Mouse (Mus musculus) intestine, embryonic 16.5 days (tissue): Measurements from ENCODE around the gene Rtl10. TPM values are rescaled to one million over a fixed set of nuclear protein-coding genes. Genes with fewer than 3 reads are reported as not detected.
A peak's percentile ranks its signal among the peaks of the same experiment; 100 is the strongest.
"Not testable (repeated sequence)": the region's sequence is repeated elsewhere in the genome, so short reads cannot be mapped to it uniquely, and the experiment has no call there.

Source experiments
- ATAC-seq: fragments of 200-750 bp; cut with Nextera tagmentation; 2 replicates; pipeline ENCODE4 v1.8.0; 2017; ENCODE audit warnings: moderate TSS enrichment, moderate library complexity
- H3K27ac ChIP-seq: fragments of 300-500 bp; sonication (generic); 2 replicates; pipeline ENCODE4 v1.5.1; 2014; ENCODE audit warnings: mild to moderate bottlenecking, low read length
- H3K27me3 ChIP-seq: fragments of 300-500 bp; sonication (generic); replicated peaks from 2 replicates; pipeline ENCODE4 v1.6.1; 2014; ENCODE audit warnings: low read length, control low read depth, mixed read lengths; ENCODE audit not compliant: control insufficient read depth, insufficient read depth
- H3K36me3 ChIP-seq: fragments of 300-500 bp; sonication (generic); 2 replicates; pipeline ENCODE4 v1.6.1; 2014; ENCODE audit warnings: low read length, control low read depth; ENCODE audit not compliant: control insufficient read depth, insufficient read depth
- H3K4me1 ChIP-seq: fragments of 300-500 bp; sonication (generic); 2 replicates; pipeline ENCODE4 v1.6.1; 2014; ENCODE audit warnings: low read length, control low read depth, mixed read lengths; ENCODE audit not compliant: control insufficient read depth, insufficient read depth
- H3K4me2 ChIP-seq: fragments of 300-500 bp; sonication (generic); 2 replicates; pipeline ENCODE4 v1.6.1; 2014; ENCODE audit warnings: low read depth, low read length, control low read depth
- H3K4me3 ChIP-seq: fragments of 300-500 bp; sonication (generic); 2 replicates; pipeline ENCODE4 v1.5.1; 2014; ENCODE audit warnings: mild to moderate bottlenecking, low read length
- H3K9ac ChIP-seq: fragments of 300-500 bp; sonication (generic); 2 replicates; pipeline ENCODE4 v1.6.1; 2014; ENCODE audit warnings: low read depth, low read length
- H3K9me3 ChIP-seq: fragments of 300-500 bp; sonication (generic); 2 replicates; pipeline ENCODE4 v1.6.1; 2016; ENCODE audit warnings: low read length, control low read depth; ENCODE audit not compliant: control insufficient read depth
- WGBS: fragments of 180-500 bp; shearing (Covaris S2); extraction: QIAGEN DNeasy Blood & Tissue Kit; methylation state at CpG from one replicate; pipeline ENCODE4 v1.1.7; 2014; 5-methylcytosine and 5-hydroxymethylcytosine counted together
- polyA plus RNA-seq: library from polyadenylated mRNA; unstranded; fragments of >200 nt; fragmentation: Nextera tagmentation; extraction: Ambion mirVana; gene quantifications from 2 replicates; pipeline ENCODE4 v1.2.1, GENCODE M21; 2015

Rtl10 gene
- polyA plus RNA-seq, 1 experiment from 2014 or later: 2.4 TPM

- no peak overlapping the region for H3K9ac ChIP-seq
- H3K4me2 ChIP-seq: no peak overlapping the region
- no peaks in the 10 kb centered on the region for H3K36me3 ChIP-seq
- ATAC-seq: no peak
- H3K4me1 ChIP-seq: no peaks in the 10 kb centered on the region
- H3K27ac ChIP-seq: no peak overlapping the region
- H3K9me3 ChIP-seq: no peaks in the 10 kb centered on the region
- no peak overlapping the region for H3K4me3 ChIP-seq
- WGBS: 90% methylated on average over 8 of the region's 8 CpGs
- no peaks in the 10 kb centered on the region for H3K27me3 ChIP-seq
Measured at GRCm38 (mm10) chr16:18523563-18524245, 25.0 kb downstream of the Rtl10 start.

- H3K27ac ChIP-seq: no peak overlapping the region
- peaks cover 4% of the 10 kb centered on the region; the same call in 1 of the 2 replicates for H3K9me3 ChIP-seq
- no peaks in the 10 kb centered on the region for H3K36me3 ChIP-seq
- H3K4me3 ChIP-seq: no peak overlapping the region
- no peak overlapping the region for H3K9ac ChIP-seq
- 92% methylated on average over 5 of the region's 5 CpGs for WGBS
- no peak for ATAC-seq
- no peaks in the 10 kb centered on the region for H3K27me3 ChIP-seq
- no peak overlapping the region for H3K4me2 ChIP-seq
- no peaks in the 10 kb centered on the region for H3K4me1 ChIP-seq
Measured at GRCm38 (mm10) chr16:18528656-18529055, 30.0 kb downstream of the Rtl10 start.

- not testable (repeated sequence) for H3K4me2 ChIP-seq, H3K9me3 ChIP-seq, H3K4me1 ChIP-seq, H3K27ac ChIP-seq, H3K4me3 ChIP-seq, H3K27me3 ChIP-seq, H3K36me3 ChIP-seq, H3K9ac ChIP-seq
- 95% methylated on average over 7 of the region's 7 CpGs for WGBS
- ATAC-seq: peak; percentile 100
Measured at GRCm38 (mm10) chr16:18533061-18533460, 34.4 kb downstream of the Rtl10 start.

- H3K27ac ChIP-seq: no peak overlapping the region
- no peaks in the 10 kb centered on the region for H3K4me1 ChIP-seq
- no peaks in the 10 kb centered on the region for H3K9me3 ChIP-seq
- no peak overlapping the region for H3K4me3 ChIP-seq
- H3K4me2 ChIP-seq: no peak overlapping the region
- H3K36me3 ChIP-seq: no peaks in the 10 kb centered on the region
- 88% methylated on average over 3 of the region's 3 CpGs for WGBS
- H3K9ac ChIP-seq: no peak overlapping the region
- H3K27me3 ChIP-seq: no peaks in the 10 kb centered on the region
- ATAC-seq: no peak
Measured at GRCm38 (mm10) chr16:18537407-18537990, 38.8 kb downstream of the Rtl10 start.

- no peaks in the 10 kb centered on the region for H3K27me3 ChIP-seq
- no peaks in the 10 kb centered on the region for H3K9me3 ChIP-seq
- H3K27ac ChIP-seq: no peak overlapping the region
- no peak for ATAC-seq
- no peak overlapping the region for H3K9ac ChIP-seq
- whole genome bisulfite sequencing: 45% methylated on average over 6 of the region's 6 CpGs
- H3K4me3 ChIP-seq: no peak overlapping the region
- H3K4me2 ChIP-seq: no peak overlapping the region
- H3K4me1 ChIP-seq: no peaks in the 10 kb centered on the region
- no peaks in the 10 kb centered on the region for H3K36me3 ChIP-seq
Measured at GRCm38 (mm10) chr16:18539281-18539680, 40.6 kb downstream of the Rtl10 start.

GRCm38 (mm10) chr16:18543151-18543829 is 44.6 kb downstream of the Rtl10 start:
- ATAC-seq: no peak
- H3K36me3 ChIP-seq: no peaks in the 10 kb centered on the region
- no peaks in the 10 kb centered on the region for H3K4me1 ChIP-seq
- H3K4me3 ChIP-seq: no peak overlapping the region
- H3K27me3 ChIP-seq: no peaks in the 10 kb centered on the region
- H3K27ac ChIP-seq: no peak overlapping the region
- H3K9ac ChIP-seq: no peak overlapping the region
- WGBS: 63% methylated on average over 8 of the region's 8 CpGs
- no peaks in the 10 kb centered on the region for H3K9me3 ChIP-seq
- H3K4me2 ChIP-seq: no peak overlapping the region

- Histone ChIP-seq H3K27ac (no peak overlapping the region), H3K4me2 (no peak overlapping the region), H3K27me3 (no peaks in the 10 kb centered on the region), H3K4me3 (no peak overlapping the region), H3K36me3 (no peaks in the 10 kb centered on the region), H3K9me3 (no peaks in the 10 kb centered on the region), H3K4me1 (no peaks in the 10 kb centered on the region), H3K9ac (no peak overlapping the region)
- WGBS: 67% methylated on average over 5 of the region's 5 CpGs
- ATAC-seq: no peak
Measured at GRCm38 (mm10) chr16:18547891-18548290, 49.2 kb downstream of the Rtl10 start.

Other genes starting within 250 kb of the Rtl10 start
- 1.7 TPM in 1 of 2 replicates, not detected in the other for gene Gm49776, start 240.6 kb upstream of the Rtl10 start, polyA plus RNA-seq
- gene Dgcr8, start 209.7 kb upstream of the Rtl10 start, polyA plus RNA-seq: 17.0 and 18.9 TPM in 2 replicates
- 62.4 and 69.8 TPM in 2 replicates for gene Tango2, start 150.8 kb upstream of the Rtl10 start, polyA plus RNA-seq
- gene Arvcf, start 150.7 kb upstream of the Rtl10 start, polyA plus RNA-seq: 18.4 and 21.7 TPM in 2 replicates
- 28.4 and 29.8 TPM in 2 replicates for gene Txnrd2, start 72.5 kb upstream of the Rtl10 start, polyA plus RNA-seq
- gene Comt, start 72.0 kb upstream of the Rtl10 start, polyA plus RNA-seq: 109 and 110 TPM in 2 replicates
- gene Gnb1l, start 188 bp upstream of the Rtl10 start, polyA plus RNA-seq: 13.3 and 14.4 TPM in 2 replicates
- 0.09 and 0.55 TPM in 2 replicates for gene Tbx1, start 91.8 kb downstream of the Rtl10 start, polyA plus RNA-seq
- gene Gp1bb, start 123.5 kb downstream of the Rtl10 start, polyA plus RNA-seq: 1.6 TPM in 2 replicates
- gene Gm49601, start 127.5 kb downstream of the Rtl10 start, polyA plus RNA-seq: 4.1 and 4.5 TPM in 2 replicates
- 52.2 and 52.5 TPM in 2 replicates for gene Sept5, start 131.1 kb downstream of the Rtl10 start, polyA plus RNA-seq